Mouse (Mus musculus): ENCODE data around the gene Grk3.

- no peak for TF ChIP-seq ZC3H11A (IDR thresholded peaks at IDR 0.05; ENCODE audit: borderline replicate concordance, low read depth, low read length)
- TF ChIP-seq ZNF384 (IDR thresholded peaks at IDR 0.05; ENCODE audit: low read depth, low read length) = no peak
- TF ChIP-seq HCFC1 (IDR thresholded peaks at IDR 0.05; ENCODE audit: borderline replicate concordance, insufficient read depth, low read length) = no peak
Measured at GRCm38 (mm10) chr5:112893462-112894060, 122.0 kb downstream of the Grk3 start.
